Mouse (Mus musculus) kidney, postnatal 25 days (tissue): ENCODE results near the gene Plekhd1.

ENCODE experiments used
- DNase-seq, 2 experiments: peaks; one replicate each; pipeline ENCODE4 v3.0.0; 2021; ENCODE audit warnings: mixed read lengths in 2 of 2

The Plekhd1 gene

DNA sequence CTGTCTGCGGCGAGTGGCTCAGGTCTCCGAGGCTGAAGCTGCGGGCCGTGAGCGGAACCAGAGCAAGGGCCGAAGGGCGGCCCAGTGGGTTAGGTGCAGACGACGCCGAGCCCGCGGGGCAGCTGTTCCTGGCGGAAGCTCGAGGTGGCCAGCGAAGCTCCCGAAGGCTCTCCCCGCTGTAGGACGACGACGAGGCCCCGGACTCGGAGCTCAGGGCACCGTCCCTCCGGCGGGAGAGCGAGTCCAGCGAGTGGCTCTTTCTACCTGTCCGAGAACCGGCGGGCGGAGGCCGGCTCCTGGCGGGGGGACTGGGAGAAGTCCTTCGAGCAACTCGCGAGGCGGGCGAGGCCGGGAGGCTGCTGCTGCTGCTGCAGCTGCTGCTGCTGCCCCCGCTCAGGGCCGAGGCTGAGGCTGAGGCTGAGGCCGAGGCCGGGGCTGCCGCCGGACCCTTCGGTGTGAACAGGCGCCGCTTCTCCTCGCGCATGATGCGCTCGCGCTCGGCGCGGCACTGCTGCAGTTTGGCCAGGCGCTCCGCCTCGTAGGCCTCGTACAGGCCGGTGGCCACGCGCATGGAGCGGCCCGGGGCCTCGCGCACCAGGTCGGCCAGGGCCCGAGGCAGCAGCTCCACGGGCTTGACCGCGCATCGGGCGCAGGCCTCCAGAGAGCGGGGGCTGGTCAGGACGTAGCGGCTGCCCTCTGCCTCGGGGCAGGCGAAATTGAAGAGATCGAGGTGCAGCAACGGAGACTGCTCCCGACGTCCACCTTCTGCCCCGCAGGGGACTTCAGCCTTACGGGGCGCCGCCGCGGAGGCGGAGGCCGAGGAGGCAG is 66.4 kb downstream of the Plekhd1 start:
- DNase-seq: peak in 1 of 2 experiments; percentile 45

DNA sequence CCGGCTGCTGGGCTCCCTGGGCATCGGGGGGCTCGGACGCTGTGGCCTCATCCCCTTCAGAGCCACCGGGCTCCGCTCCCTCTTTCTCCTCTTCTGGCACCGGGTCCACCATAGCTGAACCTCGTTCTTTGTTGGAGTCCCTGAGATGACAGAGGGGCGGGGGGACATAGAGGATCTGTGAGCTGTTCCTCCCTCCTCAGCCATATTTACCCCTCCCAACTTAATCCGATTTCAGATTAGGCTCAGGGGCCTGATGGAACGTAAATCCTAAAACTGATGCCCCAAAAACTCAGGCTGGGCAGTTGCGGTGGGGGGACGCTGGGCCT is 67.0 kb downstream of the Plekhd1 start:
- no peak for DNase-seq

DNA sequence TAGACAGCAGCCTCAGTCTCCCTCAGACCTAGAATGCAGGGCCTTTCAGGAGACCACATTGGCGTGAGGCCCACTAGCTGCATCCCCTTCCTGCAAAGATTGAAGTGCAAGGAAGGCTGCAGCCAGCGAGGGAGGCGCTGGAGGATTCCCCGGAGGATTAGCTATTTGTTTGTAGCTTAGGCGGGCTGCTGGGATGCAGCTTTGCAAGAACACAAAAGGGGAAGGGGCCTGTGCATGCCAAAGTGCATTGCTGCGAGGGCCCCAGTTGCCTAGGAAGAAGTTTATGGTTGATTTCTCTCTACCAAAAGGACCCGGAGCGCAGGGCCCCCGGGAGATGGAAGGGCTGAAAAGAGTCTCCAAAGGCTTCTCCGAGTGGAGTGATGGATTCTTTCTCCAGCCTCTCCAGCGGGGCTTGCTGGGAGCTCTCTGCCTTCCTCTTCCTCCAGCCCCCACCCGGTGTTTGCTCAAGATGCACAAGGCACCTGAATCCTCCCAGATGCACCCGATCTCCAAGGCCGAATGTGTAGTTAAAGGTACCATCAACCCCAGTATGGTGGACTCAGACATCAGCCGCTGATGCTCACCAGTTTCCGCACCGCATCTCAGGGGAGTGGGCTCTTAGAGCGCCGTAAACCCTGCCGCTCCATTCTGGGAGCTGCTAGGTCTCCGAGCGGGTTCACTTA is 67.5 kb downstream of the Plekhd1 start:
- no peak for DNase-seq

DNA sequence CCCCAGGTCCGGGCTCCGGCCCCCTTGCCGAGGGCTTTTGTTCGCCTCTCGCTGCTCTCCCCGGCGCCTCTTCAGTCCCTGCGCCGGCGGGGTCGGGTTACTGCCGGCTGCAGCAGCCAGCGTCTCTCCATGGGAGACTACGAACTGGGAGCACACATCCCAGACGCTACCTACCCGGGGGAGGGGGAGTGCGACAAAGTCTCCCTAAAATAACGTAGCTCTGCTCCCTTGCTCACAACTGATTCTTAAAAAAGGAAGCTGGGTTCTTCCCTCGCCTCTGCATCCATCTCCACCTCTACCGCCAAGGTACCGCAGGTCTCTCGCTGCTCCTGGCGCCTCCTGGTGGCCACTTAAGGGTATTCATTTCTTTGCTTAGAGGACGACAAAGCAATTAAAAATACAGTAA is 68.0 kb downstream of the Plekhd1 start, which contains the start of gene Ccdc177:
Ccdc177 (minus strand) TSS at position 292 of the 406 bp plus-strand sequence.
- peak; percentile 81 to 87 for DNase-seq

DNA sequence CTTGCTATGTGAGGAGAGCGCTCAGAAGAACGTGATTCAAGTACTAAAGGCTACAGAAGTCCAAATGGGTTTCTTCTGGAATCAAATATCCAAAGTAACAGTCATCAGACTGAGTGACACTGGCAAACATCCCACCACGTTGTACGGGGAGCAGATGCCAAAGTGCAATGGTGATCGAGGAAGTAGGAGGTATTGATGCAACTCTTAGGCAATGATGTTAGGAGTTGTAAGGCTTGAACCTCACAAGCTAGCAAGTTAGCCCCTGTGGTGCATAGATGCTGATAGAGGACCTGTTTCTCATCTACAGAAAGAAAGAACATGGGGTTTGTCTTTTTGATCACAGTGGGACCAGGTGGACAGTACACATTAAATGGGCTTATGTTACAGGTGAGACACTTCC is 70.6 kb downstream of the Plekhd1 start:
- no peak for DNase-seq

DNA sequence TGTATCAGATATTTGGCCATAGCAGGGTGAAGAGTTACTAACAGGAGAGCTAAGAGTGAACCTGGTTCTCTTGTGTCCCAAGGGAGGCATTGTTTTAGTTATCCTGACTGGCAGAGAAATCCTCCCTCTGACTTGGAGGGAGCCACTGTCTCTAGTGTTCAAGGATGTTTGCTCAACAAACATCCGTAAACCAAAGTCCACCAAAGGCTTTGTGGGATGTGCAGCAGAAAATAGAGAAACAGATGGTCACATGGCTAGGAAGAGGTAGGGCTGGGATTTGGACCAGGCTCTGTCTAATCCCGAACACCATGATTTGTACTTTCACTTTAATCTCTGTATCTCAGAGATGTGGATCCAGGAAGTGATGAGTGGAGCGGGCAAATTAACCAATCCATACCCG is 71.7 kb downstream of the Plekhd1 start:
- no peak for DNase-seq

DNA sequence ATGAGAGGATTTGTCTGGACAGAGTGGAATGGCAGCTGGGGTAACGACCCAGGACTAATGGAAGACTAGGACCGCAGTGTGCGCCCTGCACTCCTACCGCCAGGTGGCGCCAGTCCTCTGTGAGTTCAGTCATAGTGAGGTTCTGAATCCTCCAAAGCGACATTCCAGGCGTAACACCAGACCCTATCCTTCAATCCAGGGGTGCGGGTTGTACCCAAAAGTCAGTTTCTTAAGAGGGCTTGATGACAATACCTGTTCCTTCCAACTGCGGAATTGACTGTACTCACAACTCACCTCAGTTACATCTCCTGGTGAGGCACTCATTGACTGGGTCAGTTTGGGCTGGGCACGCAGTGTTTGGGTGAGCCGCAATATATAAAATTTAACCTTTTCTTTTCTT is 77.3 kb downstream of the Plekhd1 start:
- peak; percentile 80 to 88 for DNase-seq
